In the genomic region with DNA sequence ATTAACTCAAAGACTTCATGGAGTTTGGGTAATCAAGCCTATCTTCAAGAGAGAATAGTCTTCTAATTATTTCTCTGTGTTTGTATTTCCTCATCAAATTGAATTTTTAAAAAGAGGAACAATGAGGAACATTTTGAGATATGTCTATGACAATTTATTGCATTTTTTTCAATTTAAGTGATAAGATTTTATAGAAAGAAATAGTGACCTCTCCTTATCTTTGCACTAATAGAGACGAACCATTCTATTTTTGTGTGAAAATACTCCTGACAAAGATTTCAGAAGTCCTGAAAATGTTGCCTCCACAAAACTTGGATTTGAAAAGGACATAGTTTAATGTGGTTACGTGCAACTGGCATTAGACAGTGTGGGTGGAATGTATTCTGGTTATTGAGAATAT, we compare ENCODE assay signal across 17 mouse cellular contexts.
"Had no signal": no experiment of that assay in that cellular context is flagged by ENCODE, and none has a peak within 500 bp of the region (broad histone marks: within the 10 kb centered on the region; RNA-seq: fewer than 3 reads in every experiment).

No protein-coding gene starts in this region.

- H3K27me3 ChIP-seq: neural tube, embryonic 12.5 days; neural tube, embryonic 13.5 days; neural tube, embryonic 15.5 days; stomach, embryonic 15.5 days had no signal

- DNase-seq: retina, postnatal 1 day; right cerebral cortex, adult 18-20 months; right cerebral cortex, postnatal 14 days; right cerebral cortex, postnatal 25 days; right cerebral cortex, postnatal 4 days; spleen, adult 18-20 months; thymus, adult 18-20 months; thymus, adult 2 months; thymus, postnatal 14 days; thymus, postnatal 25 days; thymus, postnatal 36 days; thymus, postnatal 4 days had no signal

- H3K27ac ChIP-seq: neural tube, embryonic 12.5 days; neural tube, embryonic 13.5 days; neural tube, embryonic 15.5 days; stomach, embryonic 15.5 days; stomach, postnatal 0 days had no signal

- H3K4me1 ChIP-seq: neural tube, embryonic 12.5 days; stomach, embryonic 15.5 days had no signal

- H3K9ac ChIP-seq: neural tube, embryonic 12.5 days; neural tube, embryonic 13.5 days; neural tube, embryonic 15.5 days; stomach, embryonic 15.5 days had no signal

- H3K36me3 ChIP-seq: neural tube, embryonic 12.5 days; neural tube, embryonic 13.5 days; neural tube, embryonic 15.5 days; stomach, embryonic 15.5 days had no signal

- H3K4me3 ChIP-seq: neural tube, embryonic 12.5 days; neural tube, embryonic 13.5 days; neural tube, embryonic 15.5 days; stomach, embryonic 15.5 days had no signal

- H3K9me3 ChIP-seq: neural tube, embryonic 12.5 days; neural tube, embryonic 13.5 days; neural tube, embryonic 15.5 days; stomach, embryonic 15.5 days had no signal
